Mouse (Mus musculus): ENCODE data around the gene Mdm2. TPM values are rescaled to one million over a fixed set of nuclear protein-coding genes. Genes with fewer than 3 reads are reported as not detected.

Mdm2 gene
- total and polyA plus RNA-seq, 2 experiments from 2014 or later: 31.3 to 93.0 TPM

GRCm38 (mm10) chr10:117695027-117695426, 15.5 kb downstream of the Mdm2 start:
- 94% methylated on average over 4 of the region's 4 CpGs for WGBS
- Histone ChIP-seq H3K27me3 (ENCODE audit: control insufficient read depth, insufficient read depth, low read length) (no peaks in the 10 kb centered on the region), H3K4me1 (ENCODE audit: control insufficient read depth, insufficient read depth) (no peaks in the 10 kb centered on the region), H3K9ac (replicated peaks; ENCODE audit: low read depth, low read length) (no peak overlapping the region), H3K9me3 (replicated peaks; ENCODE audit: control insufficient read depth, low read length) (no peaks in the 10 kb centered on the region), H3K4me2 (ENCODE audit: low read depth, low read length) (no peak overlapping the region), H3K4me3 (ENCODE audit: low read depth, low read length) (no peak overlapping the region), H3K36me3 (replicated peaks; ENCODE audit: control insufficient read depth, insufficient read depth, low read length) (peaks cover 93% of the 10 kb centered on the region), H3K27ac (ENCODE audit: low read depth) (no peak overlapping the region)
- ATAC-seq (ENCODE audit: insufficient read depth, low read depth) (no peak), DNase-seq (ENCODE audit: low spot score) (no peak)
- TF ChIP-seq EP300 (IDR thresholded peaks at IDR 0.05; ENCODE audit: low read depth) (no peak), CTCF (IDR thresholded peaks at IDR 0.05; ENCODE audit: low read depth) (no peak)

GRCm38 (mm10) chr10:117694255-117694953, 16.2 kb downstream of the Mdm2 start:
- no peaks in the 10 kb centered on the region for H3K4me1 ChIP-seq (ENCODE audit: control insufficient read depth, insufficient read depth)
- H3K4me3 ChIP-seq (ENCODE audit: low read depth, low read length): no peak overlapping the region
- H3K9me3 ChIP-seq (replicated peaks; ENCODE audit: control insufficient read depth, low read length): no peaks in the 10 kb centered on the region
- DNase-seq (ENCODE audit: low spot score) (no peak), ATAC-seq (ENCODE audit: insufficient read depth, low read depth) (no peak)
- no peak overlapping the region for H3K27ac ChIP-seq (ENCODE audit: low read depth)
- WGBS: 88% methylated on average over 6 of the region's 6 CpGs
- H3K27me3 ChIP-seq (ENCODE audit: control insufficient read depth, insufficient read depth, low read length): no peaks in the 10 kb centered on the region
- H3K4me2 ChIP-seq (ENCODE audit: low read depth, low read length): no peak overlapping the region
- TF ChIP-seq EP300 (IDR thresholded peaks at IDR 0.05; ENCODE audit: low read depth) (no peak), CTCF (IDR thresholded peaks at IDR 0.05; ENCODE audit: low read depth) (no peak)
- peaks cover 93% of the 10 kb centered on the region for H3K36me3 ChIP-seq (replicated peaks; ENCODE audit: control insufficient read depth, insufficient read depth, low read length)
- H3K9ac ChIP-seq (replicated peaks; ENCODE audit: low read depth, low read length): no peak overlapping the region

- no peak overlapping the region for H3K27ac ChIP-seq (ENCODE audit: low read depth)
- H3K4me3 ChIP-seq (ENCODE audit: low read depth, low read length): no peak overlapping the region
- no peaks in the 10 kb centered on the region for H3K9me3 ChIP-seq (replicated peaks; ENCODE audit: control insufficient read depth, low read length)
- no peak for TF ChIP-seq EP300 (IDR thresholded peaks at IDR 0.05; ENCODE audit: low read depth)
- no peak for TF ChIP-seq CTCF (IDR thresholded peaks at IDR 0.05; ENCODE audit: low read depth)
- no peak overlapping the region for H3K4me2 ChIP-seq (ENCODE audit: low read depth, low read length)
- H3K36me3 ChIP-seq (replicated peaks; ENCODE audit: control insufficient read depth, insufficient read depth, low read length): peaks cover 90% of the 10 kb centered on the region
- no peak for ATAC-seq (ENCODE audit: insufficient read depth, low read depth)
- H3K4me1 ChIP-seq (ENCODE audit: control insufficient read depth, insufficient read depth): no peaks in the 10 kb centered on the region
- no peak overlapping the region for H3K9ac ChIP-seq (replicated peaks; ENCODE audit: low read depth, low read length)
- no peaks in the 10 kb centered on the region for H3K27me3 ChIP-seq (ENCODE audit: control insufficient read depth, insufficient read depth, low read length)
- 84% methylated on average over 5 of the region's 5 CpGs for WGBS
- no peak for DNase-seq (ENCODE audit: low spot score)
Observed at GRCm38 (mm10) chr10:117692953-117693352, 17.6 kb downstream of the Mdm2 start.

- DNase-seq (ENCODE audit: low spot score) (no peak), ATAC-seq (ENCODE audit: insufficient read depth, low read depth) (no peak)
- Histone ChIP-seq H3K27me3 (ENCODE audit: control insufficient read depth, insufficient read depth, low read length) (no peaks in the 10 kb centered on the region), H3K4me1 (ENCODE audit: control insufficient read depth, insufficient read depth) (no peaks in the 10 kb centered on the region), H3K4me2 (ENCODE audit: low read depth, low read length) (no peak overlapping the region), H3K4me3 (ENCODE audit: low read depth, low read length) (no peak overlapping the region), H3K27ac (ENCODE audit: low read depth) (no peak overlapping the region), H3K36me3 (replicated peaks; ENCODE audit: control insufficient read depth, insufficient read depth, low read length) (peaks cover 82% of the 10 kb centered on the region), H3K9ac (replicated peaks; ENCODE audit: low read depth, low read length) (no peak overlapping the region), H3K9me3 (replicated peaks; ENCODE audit: control insufficient read depth, low read length) (no peaks in the 10 kb centered on the region)
- no peak for TF ChIP-seq CTCF (IDR thresholded peaks at IDR 0.05; ENCODE audit: low read depth)
- no peak for TF ChIP-seq EP300 (IDR thresholded peaks at IDR 0.05; ENCODE audit: low read depth)
Observed at GRCm38 (mm10) chr10:117692173-117692572, 18.4 kb downstream of the Mdm2 start.

GRCm38 (mm10) chr10:117691389-117691968, 19.1 kb downstream of the Mdm2 start:
- no peaks in the 10 kb centered on the region for H3K9me3 ChIP-seq (replicated peaks; ENCODE audit: control insufficient read depth, low read length)
- WGBS: 93% methylated on average over 10 of the region's 10 CpGs
- H3K4me3 ChIP-seq (ENCODE audit: low read depth, low read length): no peak overlapping the region
- H3K27me3 ChIP-seq (ENCODE audit: control insufficient read depth, insufficient read depth, low read length): no peaks in the 10 kb centered on the region
- ATAC-seq (ENCODE audit: insufficient read depth, low read depth) (no peak), DNase-seq (ENCODE audit: low spot score) (no peak)
- peaks cover 75% of the 10 kb centered on the region for H3K36me3 ChIP-seq (replicated peaks; ENCODE audit: control insufficient read depth, insufficient read depth, low read length)
- H3K4me2 ChIP-seq (ENCODE audit: low read depth, low read length): no peak overlapping the region
- no peak for TF ChIP-seq EP300 (IDR thresholded peaks at IDR 0.05; ENCODE audit: low read depth)
- TF ChIP-seq CTCF (IDR thresholded peaks at IDR 0.05; ENCODE audit: low read depth): no peak
- H3K4me1 ChIP-seq (ENCODE audit: control insufficient read depth, insufficient read depth): no peaks in the 10 kb centered on the region
- no peak overlapping the region for H3K27ac ChIP-seq (ENCODE audit: low read depth)
- H3K9ac ChIP-seq (replicated peaks; ENCODE audit: low read depth, low read length): no peak overlapping the region
